Mouse (Mus musculus) hindbrain, embryonic 16.5 days (tissue): ENCODE results near the gene Lrrfip2. TPM values are rescaled to one million over a fixed set of nuclear protein-coding genes. Genes with fewer than 3 reads are reported as not detected.
A peak's percentile ranks its signal among the peaks of the same experiment; 100 is the strongest.

ENCODE experiments used
- ATAC-seq: fragments of 200-750 bp; cut with Nextera tagmentation; 2 replicates; pipeline ENCODE4 v1.8.0; 2017; ENCODE audit warnings: moderate TSS enrichment, moderate library complexity
- H3K27ac ChIP-seq: fragments of 300-500 bp; sonication (generic); 2 replicates; pipeline ENCODE4 v1.5.1; 2014; ENCODE audit warnings: low read depth, mild to moderate bottlenecking, control low read depth, low read length, moderate library complexity
- H3K27me3 ChIP-seq: fragments of 300-500 bp; sonication (generic); replicated peaks from 2 replicates; pipeline ENCODE4 v1.6.1; 2014; ENCODE audit warnings: low read length; ENCODE audit not compliant: control insufficient read depth, insufficient read depth
- H3K36me3 ChIP-seq: fragments of 300-500 bp; sonication (generic); 2 replicates; pipeline ENCODE4 v1.6.1; 2014; ENCODE audit warnings: mild to moderate bottlenecking, low read length, moderate library complexity, mixed read lengths; ENCODE audit not compliant: control insufficient read depth, insufficient read depth
- H3K4me1 ChIP-seq: fragments of 300-500 bp; sonication (generic); 2 replicates; pipeline ENCODE4 v1.6.1; 2014; ENCODE audit warnings: low read depth, low read length; ENCODE audit not compliant: control insufficient read depth, insufficient read depth
- H3K4me2 ChIP-seq: fragments of 300-500 bp; sonication (generic); 2 replicates; pipeline ENCODE4 v1.6.1; 2014; ENCODE audit warnings: mild to moderate bottlenecking, low read length, control low read depth, moderate library complexity
- H3K4me3 ChIP-seq: fragments of 300-500 bp; sonication (generic); 2 replicates; pipeline ENCODE4 v1.5.1; 2014; ENCODE audit warnings: mild to moderate bottlenecking, low read length, control low read depth, moderate library complexity
- H3K9ac ChIP-seq: fragments of 300-500 bp; sonication (generic); 2 replicates; pipeline ENCODE4 v1.6.1; 2014; ENCODE audit warnings: low read depth, mild to moderate bottlenecking, control low read depth, low read length, moderate library complexity
- H3K9me3 ChIP-seq: fragments of 300-500 bp; sonication (generic); 2 replicates; pipeline ENCODE4 v1.6.1; 2014; ENCODE audit warnings: mild to moderate bottlenecking, low read length, moderate library complexity; ENCODE audit not compliant: control insufficient read depth
- whole genome bisulfite sequencing: fragments of 180-500 bp; shearing (Covaris S2); extraction: QIAGEN DNeasy Blood & Tissue Kit; methylation state at CpG from one replicate; pipeline ENCODE4 v1.1.7; 2014; 5-methylcytosine and 5-hydroxymethylcytosine counted together
- polyA plus RNA-seq: library from polyadenylated mRNA; unstranded; fragments of >200 nt; fragmentation: Nextera tagmentation; extraction: Ambion mirVana; gene quantifications from 2 replicates; pipeline ENCODE4 v1.2.1, GENCODE M21; 2015

Lrrfip2 gene
- polyA plus RNA-seq, 1 experiment from 2014 or later, result 47.1 TPM

GRCm38 (mm10) chr9:111272356-111272755, 155.0 kb downstream of the Lrrfip2 start:
- Histone ChIP-seq H3K9ac (peak overlapping the region; percentile 94), H3K36me3 (peaks cover 3% of the 10 kb centered on the region; the same call in 1 of the 2 replicates), H3K9me3 (no peaks in the 10 kb centered on the region), H3K27ac (peak overlapping the region; percentile 97), H3K4me1 (peaks cover 44% of the 10 kb centered on the region), H3K4me2 (peak overlapping the region; percentile 79), H3K4me3 (peak overlapping the region; percentile 87), H3K27me3 (no peaks in the 10 kb centered on the region)
- no peak for ATAC-seq
- 12% methylated on average over 19 of the region's 19 CpGs for WGBS

DNA sequence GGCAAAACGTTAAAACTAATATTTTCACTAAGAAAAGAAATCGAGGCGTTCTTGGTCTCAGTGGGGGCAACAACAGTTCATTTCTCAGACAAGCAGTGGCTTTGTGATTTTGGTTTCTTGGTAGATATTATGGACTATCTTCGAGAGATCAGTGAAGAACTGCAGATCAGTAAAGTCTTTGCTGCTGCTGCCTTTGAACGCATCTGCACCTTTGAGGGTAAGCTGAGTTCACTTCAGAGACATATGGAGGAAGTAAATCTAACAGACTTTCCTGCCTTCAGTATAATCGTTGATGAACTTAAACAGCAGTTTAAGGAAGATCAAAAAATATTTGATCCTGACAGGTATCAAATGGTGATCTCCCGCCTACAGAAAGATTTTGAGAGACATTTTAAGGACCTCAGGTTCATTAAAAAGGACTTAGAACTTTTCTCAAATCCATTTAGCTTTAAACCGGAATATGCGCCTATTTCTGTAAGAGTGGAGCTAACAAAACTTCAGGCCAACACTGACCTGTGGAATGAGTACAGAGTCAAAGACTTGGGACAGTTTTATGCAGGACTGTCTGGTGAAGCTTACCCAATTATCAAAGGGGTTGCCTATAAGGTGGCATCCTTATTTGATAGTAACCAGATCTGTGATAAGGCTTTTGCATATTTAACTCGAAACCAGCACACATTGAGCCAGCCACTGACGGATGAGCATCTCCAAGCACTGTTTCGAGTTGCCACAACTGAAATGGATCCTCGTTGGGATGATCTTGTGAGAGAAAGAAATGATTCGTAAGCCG, 155.8 kb downstream of the Lrrfip2 start:
- Histone ChIP-seq H3K4me2 (peak overlapping the region; percentile 79), H3K36me3 (peaks cover 3% of the 10 kb centered on the region), H3K4me3 (peak overlapping the region; percentile 87), H3K9me3 (no peaks in the 10 kb centered on the region), H3K27ac (no peak overlapping the region), H3K27me3 (no peaks in the 10 kb centered on the region), H3K9ac (peak overlapping the region; percentile 94), H3K4me1 (peaks cover 44% of the 10 kb centered on the region)
- ATAC-seq, result no peak
- 72% methylated on average over 15 of the region's 15 CpGs for WGBS

- WGBS, result 91% methylated on average over 1 of the region's 1 CpGs
- H3K9ac ChIP-seq, result no peak overlapping the region
- H3K4me2 ChIP-seq, result peak overlapping the region; percentile 79
- peaks cover 46% of the 10 kb centered on the region for H3K4me1 ChIP-seq
- H3K4me3 ChIP-seq, result no peak overlapping the region
- H3K27me3 ChIP-seq, result no peaks in the 10 kb centered on the region
- no peak overlapping the region for H3K27ac ChIP-seq
- H3K9me3 ChIP-seq, result no peaks in the 10 kb centered on the region
- no peak for ATAC-seq
- H3K36me3 ChIP-seq, result peaks cover 3% of the 10 kb centered on the region
Measured at GRCm38 (mm10) chr9:111273958-111274357, 156.6 kb downstream of the Lrrfip2 start.

DNA sequence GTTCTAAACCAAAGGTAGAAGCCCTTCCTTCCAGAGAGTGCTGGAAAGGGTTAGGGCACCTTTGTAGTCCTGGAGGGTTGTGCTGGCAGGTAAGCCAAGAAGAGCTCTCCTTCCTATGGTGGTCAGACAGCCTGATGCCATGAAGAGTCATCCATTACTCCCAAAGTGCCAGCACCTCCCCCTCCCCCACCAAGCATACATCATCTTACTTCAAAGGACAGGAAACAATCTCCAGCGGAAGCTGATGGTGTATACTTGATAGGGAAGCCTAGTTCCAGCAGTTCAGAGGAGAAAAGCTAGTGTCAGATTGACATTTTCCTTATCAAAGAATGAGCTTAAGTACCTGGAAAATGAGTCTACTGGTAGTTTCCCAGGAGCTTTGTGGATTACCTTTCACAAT, 157.8 kb downstream of the Lrrfip2 start:
- Histone ChIP-seq H3K4me2 (peak overlapping the region; percentile 50), H3K36me3 (peaks cover 10% of the 10 kb centered on the region), H3K27ac (no peak overlapping the region), H3K4me3 (0 out of 2 replicates have a peak overlapping the region, but pooled peaks have one; percentile 0), H3K27me3 (no peaks in the 10 kb centered on the region), H3K4me1 (peaks cover 44% of the 10 kb centered on the region), H3K9ac (no peak overlapping the region), H3K9me3 (no peaks in the 10 kb centered on the region)
- 48% methylated on average over 1 of the region's 1 CpGs for WGBS
- ATAC-seq, result no peak

Other genes with a start within 250 kb of the Lrrfip2 start
- 2.1 and 2.7 TPM in 2 replicates for gene Als2cl, start 237.7 kb upstream of the Lrrfip2 start, polyA plus RNA-seq
- gene Tmie, start 237.5 kb upstream of the Lrrfip2 start, polyA plus RNA-seq, result 5.2 and 6.2 TPM in 2 replicates
- not detected in 2 replicates for gene Fam240a, start 200.7 kb upstream of the Lrrfip2 start, polyA plus RNA-seq
- 0.20 and 0.28 TPM in 2 replicates for gene Tdgf1, start 171.4 kb upstream of the Lrrfip2 start, polyA plus RNA-seq
- 1.1 and 1.2 TPM in 2 replicates for gene Lrrc2, start 166.0 kb upstream of the Lrrfip2 start, polyA plus RNA-seq
- not detected in 2 replicates for gene Rtp3, start 127.0 kb upstream of the Lrrfip2 start, polyA plus RNA-seq
- 1.0 and 1.3 TPM in 2 replicates for gene Ltf, start 98.3 kb upstream of the Lrrfip2 start, polyA plus RNA-seq
- gene Ccrl2, start 60.1 kb upstream of the Lrrfip2 start, polyA plus RNA-seq, result 0.86 and 1.2 TPM in 2 replicates
- gene Mlh1, start 154.2 kb downstream of the Lrrfip2 start, polyA plus RNA-seq, result 25.5 and 29.2 TPM in 2 replicates
- 46.2 and 60.4 TPM in 2 replicates for gene Epm2aip1, start 154.3 kb downstream of the Lrrfip2 start, polyA plus RNA-seq
- gene Trank1, start 194.1 kb downstream of the Lrrfip2 start, polyA plus RNA-seq, result 11.6 TPM in 2 replicates